Mouse (Mus musculus) forebrain, embryonic 15.5 days (tissue): Measurements from ENCODE around the gene Gltpd2. TPM values are rescaled to one million over a fixed set of nuclear protein-coding genes. Genes with fewer than 3 reads are reported as not detected.

Experiments
- polyA plus RNA-seq: library from polyadenylated mRNA; unstranded; fragments of >200 nt; fragmentation: Nextera tagmentation; extraction: Ambion mirVana; gene quantifications from 2 replicates; pipeline ENCODE4 v1.2.1, GENCODE M21; 2015

The Gltpd2 gene
- polyA plus RNA-seq, 1 experiment from 2014 or later, result 0.14 TPM

Other genes with a start within 250 kb of the Gltpd2 start
- not detected in 2 replicates for gene Alox12e, start 196.6 kb upstream of the Gltpd2 start, polyA plus RNA-seq
- not detected in 2 replicates for gene Alox15, start 167.2 kb upstream of the Gltpd2 start, polyA plus RNA-seq
- gene Pelp1, start 109.2 kb upstream of the Gltpd2 start, polyA plus RNA-seq, result 33.4 and 37.2 TPM in 2 replicates
- gene Arrb2, start 86.6 kb upstream of the Gltpd2 start, polyA plus RNA-seq, result 38.1 and 38.4 TPM in 2 replicates
- gene Med11, start 67.3 kb upstream of the Gltpd2 start, polyA plus RNA-seq, result 40.2 and 45.0 TPM in 2 replicates
- 0.52 and 0.56 TPM in 2 replicates for gene Zmynd15, start 59.8 kb upstream of the Gltpd2 start, polyA plus RNA-seq
- 1.4 and 1.9 TPM in 2 replicates for gene Cxcl16, start 59.2 kb upstream of the Gltpd2 start, polyA plus RNA-seq
- 1.0 and 2.0 TPM in 2 replicates for gene Tm4sf5, start 14.0 kb upstream of the Gltpd2 start, polyA plus RNA-seq
- gene Vmo1, start 4.6 kb upstream of the Gltpd2 start, polyA plus RNA-seq, result 0.29 and 0.36 TPM in 2 replicates
- 750 and 789 TPM in 2 replicates for gene Psmb6, start 6.2 kb downstream of the Gltpd2 start, polyA plus RNA-seq
- not detected in 2 replicates for gene Gm40193, start 13.7 kb downstream of the Gltpd2 start, polyA plus RNA-seq
- gene Pld2, start 20.9 kb downstream of the Gltpd2 start, polyA plus RNA-seq, result 7.0 and 8.2 TPM in 2 replicates
- 14.3 and 15.6 TPM in 2 replicates for gene Mink1, start 43.7 kb downstream of the Gltpd2 start, polyA plus RNA-seq
- gene 4930544D05Rik, start 96.7 kb downstream of the Gltpd2 start, polyA plus RNA-seq, result not detected in 2 replicates
- gene Chrne, start 100.0 kb downstream of the Gltpd2 start, polyA plus RNA-seq, result 0.34 TPM in 1 of 2 replicates, not detected in the other
- gene Gp1ba, start 119.9 kb downstream of the Gltpd2 start, polyA plus RNA-seq, result 0.08 and 0.24 TPM in 2 replicates
- gene Rnf167, start 128.0 kb downstream of the Gltpd2 start, polyA plus RNA-seq, result 126 and 130 TPM in 2 replicates
- gene Slc25a11, start 128.3 kb downstream of the Gltpd2 start, polyA plus RNA-seq, result 167 and 168 TPM in 2 replicates
- 683 and 724 TPM in 2 replicates for gene Pfn1, start 135.4 kb downstream of the Gltpd2 start, polyA plus RNA-seq
- 6.3 and 8.4 TPM in 2 replicates for gene Eno3, start 138.0 kb downstream of the Gltpd2 start, polyA plus RNA-seq
- gene Spag7, start 150.2 kb downstream of the Gltpd2 start, polyA plus RNA-seq, result 148 and 153 TPM in 2 replicates
- 17.0 and 17.6 TPM in 2 replicates for gene Camta2, start 168.9 kb downstream of the Gltpd2 start, polyA plus RNA-seq
- 0.69 and 1.5 TPM in 2 replicates for gene Inca1, start 181.0 kb downstream of the Gltpd2 start, polyA plus RNA-seq
- 1.4 and 1.5 TPM in 2 replicates for gene Kif1c, start 181.4 kb downstream of the Gltpd2 start, polyA plus RNA-seq
- gene Zfp3, start 245.0 kb downstream of the Gltpd2 start, polyA plus RNA-seq, result 15.5 and 16.9 TPM in 2 replicates